Mouse (Mus musculus): Measurements from ENCODE around the gene Copb2. TPM values are rescaled to one million over a fixed set of nuclear protein-coding genes. Genes with fewer than 3 reads are reported as not detected.

Gene Copb2
- total RNA-seq, 2 experiments from 2014 or later, result 93.0 to 94.0 TPM

DNA sequence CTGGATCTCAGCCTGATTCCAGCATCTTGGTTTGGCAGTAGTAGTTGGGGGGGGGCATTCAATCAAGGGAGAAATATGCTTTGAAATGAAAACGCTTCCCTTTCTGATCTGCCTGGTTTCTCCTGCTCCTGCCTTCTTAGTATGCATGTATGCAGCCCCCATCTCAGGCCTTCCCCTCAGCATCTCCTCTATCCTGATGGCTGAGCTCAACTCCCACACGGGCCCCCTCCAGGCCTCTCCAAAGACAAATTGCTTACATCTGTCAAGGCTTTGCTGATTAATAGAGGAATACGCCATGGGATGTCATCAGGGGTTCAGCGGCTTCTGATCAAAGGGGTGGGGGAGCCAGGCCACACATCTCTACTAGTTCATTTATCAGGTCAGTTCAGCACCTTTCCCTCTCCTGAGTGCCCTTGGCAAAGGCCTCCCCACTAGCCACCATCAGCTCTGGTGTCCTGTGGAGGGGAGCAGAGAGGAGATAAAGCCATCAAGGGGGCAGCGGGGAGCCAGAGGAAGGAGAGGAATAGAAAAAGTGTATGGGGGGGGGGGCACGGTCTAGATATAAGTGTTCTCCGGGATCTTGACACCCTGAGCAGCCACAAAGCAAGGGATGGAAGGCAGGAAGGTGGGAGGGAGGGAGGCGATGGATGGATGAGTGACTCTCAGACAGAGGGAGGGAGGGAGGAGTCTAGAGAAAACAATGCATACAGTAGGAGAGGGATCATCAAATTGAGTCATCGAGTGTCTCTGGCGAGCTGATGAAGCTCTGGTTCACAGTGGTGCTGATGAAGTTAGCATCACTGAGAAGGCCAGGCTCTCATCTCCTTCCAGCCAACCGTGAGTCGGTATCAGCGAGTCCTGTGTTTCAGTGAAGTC lies 70.0 kb downstream of the Copb2 start:
- no peak for DNase-seq (ENCODE audit: low spot score in 2 of 2)

Other genes with a start within 250 kb of the Copb2 start
- gene Rbp1, start 140.8 kb upstream of the Copb2 start, total RNA-seq (2021), result 1 to 10 TPM; 5.1 to 9.5 TPM
- gene Rbp2, start 77.6 kb upstream of the Copb2 start, total RNA-seq (2021), result not detected
- gene Mrps22, start 37.9 kb downstream of the Copb2 start, total RNA-seq (2021), result 10 to 100 TPM; 30.2 to 33.5 TPM

All from layer of hippocampus, postnatal 14 days (tissue).